Mouse (Mus musculus): ENCODE results near the gene Olfr586. TPM values are rescaled to one million over a fixed set of nuclear protein-coding genes. Genes with fewer than 3 reads are reported as not detected.

Gene Olfr586
- total RNA-seq (2014; rRNA removed) (not detected in 2 replicates), polyA plus RNA-seq (2015; fragmentation: Nextera tagmentation; extraction: Ambion mirVana) (not detected in 2 replicates)

DNA sequence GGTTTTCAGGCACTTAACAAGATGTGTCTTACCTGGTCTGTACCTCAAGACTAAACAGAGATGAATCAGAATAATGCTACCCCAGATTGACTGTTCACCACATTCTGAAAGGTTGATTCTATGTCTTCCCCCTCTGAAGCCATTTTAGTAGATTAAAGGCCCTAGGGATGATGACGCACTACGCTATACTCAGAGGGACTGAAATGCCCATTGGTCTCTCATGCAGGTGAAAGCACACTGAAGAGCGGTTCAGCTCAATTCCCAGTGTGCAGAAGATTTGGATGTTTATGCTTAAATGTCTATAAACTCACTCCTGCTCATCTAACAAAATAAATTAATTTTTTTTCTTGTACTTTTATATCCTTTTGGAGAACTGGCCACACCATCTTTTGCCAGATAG lies at the start of gene Olfr586:
Gene Olfr586, minus strand, starts transcription at position 101 of the 400 bp plus-strand sequence.
- ATAC-seq: no peak

DNA sequence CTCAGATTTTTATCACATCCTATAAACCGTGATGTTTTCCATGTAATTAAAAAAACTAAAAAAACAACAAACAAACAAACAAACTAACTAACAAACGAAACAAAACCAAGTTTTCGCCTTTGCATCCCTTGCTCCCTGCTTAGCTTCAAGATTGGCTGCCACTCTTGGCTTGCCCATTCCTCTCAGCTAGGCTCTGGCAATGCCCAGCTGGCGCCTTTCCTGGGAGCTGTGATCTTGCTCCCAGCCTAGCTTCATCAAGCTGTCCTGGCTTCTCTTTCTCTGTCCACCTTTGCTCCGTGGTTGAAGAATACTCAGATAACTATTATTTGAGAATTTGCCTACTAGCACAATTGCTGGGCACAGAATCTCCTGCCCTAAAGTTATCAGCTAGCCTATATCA lies 44.3 kb upstream of the Olfr586 start:
- H3K9me3 ChIP-seq (ENCODE audit: low read length): no peaks in the 10 kb centered on the region
- no peak overlapping the region for H3K4me3 ChIP-seq (ENCODE audit: low read depth, low read length)
- no peaks in the 10 kb centered on the region for H3K4me1 ChIP-seq (ENCODE audit: insufficient read depth)
- H3K36me3 ChIP-seq (ENCODE audit: insufficient read depth): no peaks in the 10 kb centered on the region
- DNase-seq (no peak), ATAC-seq (no peak)
- H3K27ac ChIP-seq (ENCODE audit: low read depth, low read length): no peak overlapping the region
- WGBS: 79% methylated on average over 5 of the region's 5 CpGs
- no peak overlapping the region for H3K9ac ChIP-seq
- no peaks in the 10 kb centered on the region for H3K27me3 ChIP-seq (ENCODE audit: insufficient read depth, low read length)
- H3K4me2 ChIP-seq (ENCODE audit: low read depth): no peak overlapping the region
- no peak for TF ChIP-seq CTCF (IDR thresholded peaks at IDR 0.05; ENCODE audit: low read depth)

More for the DNA sequence above, at the start of gene Olfr586:
- Histone ChIP-seq H3K27ac (ENCODE audit: low read depth, low read length) (no peak within 1 kb of the TSS), H3K36me3 (ENCODE audit: insufficient read depth) (no peaks in the 10 kb centered on the region), H3K9ac (no peak within 1 kb of the TSS), H3K4me3 (ENCODE audit: low read depth, low read length) (no peak within 1 kb of the TSS), H3K27me3 (ENCODE audit: insufficient read depth, low read length) (no peaks in the 10 kb centered on the region), H3K4me1 (ENCODE audit: insufficient read depth) (no peaks in the 10 kb centered on the region), H3K9me3 (ENCODE audit: low read length) (no peaks in the 10 kb centered on the region), H3K4me2 (ENCODE audit: low read depth) (no peak within 1 kb of the TSS)
- WGBS: 96% methylated on average over 3 of the region's 3 CpGs
- DNase-seq: no peak
- no peak for TF ChIP-seq CTCF (IDR thresholded peaks at IDR 0.05; ENCODE audit: low read depth)

DNA sequence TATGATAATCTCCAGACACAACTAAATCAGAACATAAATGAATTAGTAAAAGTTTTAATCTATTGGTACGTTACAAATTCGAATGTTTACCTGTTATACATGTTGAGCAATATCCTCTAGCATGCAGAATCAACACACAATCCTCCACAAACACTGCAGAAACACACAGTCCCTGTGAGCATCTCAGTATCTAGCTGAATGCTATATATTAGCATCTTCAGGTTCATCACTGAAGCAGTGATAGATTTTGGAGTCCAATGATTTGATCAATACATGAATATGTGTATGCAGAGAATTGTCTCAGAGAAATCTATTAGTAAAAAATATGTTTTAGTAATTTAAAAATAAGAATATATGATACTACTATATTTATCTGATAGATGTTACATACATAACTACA lies 30.8 kb upstream of the Olfr586 start, which contains the start of gene Olfr589:
Gene Olfr589, minus strand, starts transcription at position 101 of the 400 bp plus-strand sequence.
- WGBS: 67% methylated on average over 2 of the region's 2 CpGs

DNA sequence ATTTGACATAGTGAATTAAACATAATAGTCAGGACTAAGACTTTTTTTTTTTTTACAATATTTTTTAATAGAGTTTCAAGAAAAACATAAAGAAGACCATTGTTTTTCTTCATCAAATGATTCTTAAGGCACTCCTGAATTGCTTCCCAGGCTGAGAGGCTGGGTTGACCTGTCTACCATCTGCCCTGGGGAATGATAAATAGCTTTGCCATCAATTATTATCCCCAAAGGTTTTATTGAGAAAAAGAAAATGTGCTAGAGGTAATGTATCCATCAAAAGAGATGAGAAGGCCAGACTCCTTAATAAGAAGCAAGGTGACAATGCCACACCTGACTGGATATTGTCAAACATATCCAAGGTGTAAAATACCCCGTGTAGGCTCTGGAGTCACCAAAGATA lies 15.1 kb upstream of the Olfr586 start, which contains the start of gene Olfr588-ps1:
Gene Olfr588-ps1, plus strand, starts transcription at position 301 of the 400 bp plus-strand sequence.
- TF ChIP-seq CTCF (IDR thresholded peaks at IDR 0.05; ENCODE audit: low read depth): no peak
- Histone ChIP-seq H3K4me1 (ENCODE audit: insufficient read depth) (no peaks in the 10 kb centered on the region), H3K9me3 (ENCODE audit: low read length) (no peaks in the 10 kb centered on the region), H3K36me3 (ENCODE audit: insufficient read depth) (no peaks in the 10 kb centered on the region), H3K27me3 (ENCODE audit: insufficient read depth, low read length) (no peaks in the 10 kb centered on the region), H3K4me3 (ENCODE audit: low read depth, low read length) (no peak within 1 kb of the TSS), H3K27ac (ENCODE audit: low read depth, low read length) (no peak within 1 kb of the TSS), H3K4me2 (ENCODE audit: low read depth) (no peak within 1 kb of the TSS), H3K9ac (no peak within 1 kb of the TSS)
- ATAC-seq (no peak), DNase-seq (no peak)
- WGBS: 78% methylated on average over 1 of the region's 1 CpGs

More for the DNA sequence above, 30.8 kb upstream of the Olfr586 start, which contains the start of gene Olfr589:
- Histone ChIP-seq H3K27ac (ENCODE audit: low read depth, low read length) (no peak within 1 kb of the TSS), H3K4me2 (ENCODE audit: low read depth) (no peak within 1 kb of the TSS), H3K27me3 (ENCODE audit: insufficient read depth, low read length) (no peaks in the 10 kb centered on the region), H3K36me3 (ENCODE audit: insufficient read depth) (no peaks in the 10 kb centered on the region), H3K4me3 (ENCODE audit: low read depth, low read length) (no peak within 1 kb of the TSS), H3K4me1 (ENCODE audit: insufficient read depth) (no peaks in the 10 kb centered on the region), H3K9me3 (ENCODE audit: low read length) (no peaks in the 10 kb centered on the region), H3K9ac (no peak within 1 kb of the TSS)
- no peak for DNase-seq
- ATAC-seq: no peak
- no peak for TF ChIP-seq CTCF (IDR thresholded peaks at IDR 0.05; ENCODE audit: low read depth)

DNA sequence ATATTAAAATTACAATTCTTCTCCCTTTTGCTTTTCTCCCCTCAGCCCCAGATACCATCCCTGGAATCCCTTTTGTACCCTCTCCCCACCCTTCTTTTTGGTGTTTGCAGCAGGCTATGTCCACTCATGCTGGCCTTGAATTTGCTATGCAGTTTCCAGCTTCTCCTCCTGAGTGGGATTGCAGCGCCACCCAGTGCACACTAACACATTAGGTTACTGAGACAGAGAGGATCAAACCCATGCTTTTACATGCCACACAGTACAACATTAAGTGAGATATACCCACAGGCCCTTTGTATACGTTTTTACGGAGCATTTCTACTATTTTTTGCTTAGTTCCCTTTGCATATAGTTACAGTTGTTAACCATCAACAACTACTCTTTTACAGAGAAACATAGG lies 6.0 kb downstream of the Olfr586 start:
- DNase-seq (no peak), ATAC-seq (no peak)
- Histone ChIP-seq H3K4me3 (ENCODE audit: low read depth, low read length) (no peak overlapping the region), H3K4me2 (ENCODE audit: low read depth) (no peak overlapping the region), H3K4me1 (ENCODE audit: insufficient read depth) (no peaks in the 10 kb centered on the region), H3K27me3 (ENCODE audit: insufficient read depth, low read length) (no peaks in the 10 kb centered on the region), H3K27ac (ENCODE audit: low read depth, low read length) (no peak overlapping the region), H3K9me3 (ENCODE audit: low read length) (no peaks in the 10 kb centered on the region), H3K36me3 (ENCODE audit: insufficient read depth) (no peaks in the 10 kb centered on the region), H3K9ac (no peak overlapping the region)
- WGBS: 51% methylated on average over 3 of the region's 3 CpGs
- TF ChIP-seq CTCF (IDR thresholded peaks at IDR 0.05; ENCODE audit: low read depth): peak; percentile 46

DNA sequence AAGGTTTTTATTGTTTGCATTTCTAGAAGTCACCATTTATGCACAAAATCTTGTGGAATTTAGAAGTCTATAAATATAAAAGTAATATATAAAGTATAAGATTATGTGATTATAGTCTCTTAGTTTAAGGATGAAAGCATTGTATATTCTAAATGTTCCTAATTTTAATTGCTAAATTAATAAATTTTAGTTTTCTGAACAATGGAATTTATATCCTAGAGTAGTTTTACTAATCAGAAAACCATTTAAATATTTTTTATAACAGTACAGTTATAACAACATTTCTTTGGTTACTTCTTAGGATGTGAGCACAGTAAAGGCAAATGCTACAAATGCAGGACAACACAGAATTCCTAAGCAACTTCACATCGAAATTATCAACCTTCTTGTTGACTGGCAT lies 28.0 kb downstream of the Olfr586 start, which contains the start of gene Olfr585:
Gene Olfr585, plus strand, starts transcription at position 301 of the 400 bp plus-strand sequence.
- no peak for TF ChIP-seq CTCF (IDR thresholded peaks at IDR 0.05; ENCODE audit: low read depth)
- DNase-seq (no peak), ATAC-seq (no peak)
- Histone ChIP-seq H3K4me1 (ENCODE audit: insufficient read depth) (no peaks in the 10 kb centered on the region), H3K27ac (ENCODE audit: low read depth, low read length) (no peak within 1 kb of the TSS), H3K4me3 (ENCODE audit: low read depth, low read length) (no peak within 1 kb of the TSS), H3K27me3 (ENCODE audit: insufficient read depth, low read length) (no peaks in the 10 kb centered on the region), H3K36me3 (ENCODE audit: insufficient read depth) (no peaks in the 10 kb centered on the region), H3K9me3 (ENCODE audit: low read length) (no peaks in the 10 kb centered on the region), H3K4me2 (ENCODE audit: low read depth) (no peak within 1 kb of the TSS), H3K9ac (no peak within 1 kb of the TSS)
- 91% methylated on average over 1 of the region's 1 CpGs for WGBS

DNA sequence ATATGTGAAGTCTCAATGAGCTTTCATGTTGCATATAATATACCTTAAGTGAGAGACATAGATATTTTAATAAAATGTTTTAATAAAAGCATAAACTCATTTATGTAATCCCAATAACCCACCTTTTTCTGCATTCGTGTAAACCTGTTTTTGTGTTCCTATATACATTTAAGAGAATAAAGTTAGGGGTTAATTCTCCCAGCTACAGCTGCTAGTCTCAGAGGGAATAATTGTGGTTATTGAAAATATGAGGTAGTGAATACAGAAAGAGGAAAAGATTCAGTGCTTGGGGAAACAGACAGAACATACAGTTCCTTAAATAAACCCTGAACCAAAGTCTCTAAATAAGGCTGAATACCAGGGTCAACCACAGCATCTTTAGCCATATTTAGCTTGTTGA lies 43.9 kb downstream of the Olfr586 start, which contains the start of gene Olfr584:
Gene Olfr584, plus strand, starts transcription at position 301 of the 400 bp plus-strand sequence.
- 83% methylated on average over 1 of the region's 1 CpGs for WGBS
- ATAC-seq (no peak), DNase-seq (no peak)
- TF ChIP-seq CTCF (IDR thresholded peaks at IDR 0.05; ENCODE audit: low read depth): no peak
- Histone ChIP-seq H3K4me2 (ENCODE audit: low read depth) (no peak within 1 kb of the TSS), H3K9ac (no peak within 1 kb of the TSS), H3K4me3 (ENCODE audit: low read depth, low read length) (no peak within 1 kb of the TSS), H3K9me3 (ENCODE audit: low read length) (no peaks in the 10 kb centered on the region), H3K27ac (ENCODE audit: low read depth, low read length) (no peak within 1 kb of the TSS), H3K27me3 (ENCODE audit: insufficient read depth, low read length) (no peaks in the 10 kb centered on the region), H3K4me1 (ENCODE audit: insufficient read depth) (no peaks in the 10 kb centered on the region), H3K36me3 (ENCODE audit: insufficient read depth) (no peaks in the 10 kb centered on the region)

Other genes starting within 250 kb of the Olfr586 start
- not detected in 2 replicates for gene Olfr568, start 248.5 kb downstream of the Olfr586 start, total RNA-seq (2014; rRNA removed)
- gene Olfr568, start 248.5 kb downstream of the Olfr586 start, polyA plus RNA-seq (2015; fragmentation: Nextera tagmentation; extraction: Ambion mirVana): not detected in 2 replicates
- not detected in 2 replicates for gene Olfr569, start 234.8 kb downstream of the Olfr586 start, total RNA-seq (2014; rRNA removed)
- gene Olfr569, start 234.8 kb downstream of the Olfr586 start, polyA plus RNA-seq (2015; fragmentation: Nextera tagmentation; extraction: Ambion mirVana): not detected in 2 replicates
- gene Olfr570, start 231.1 kb downstream of the Olfr586 start, total RNA-seq (2014; rRNA removed): not detected in 2 replicates
- gene Olfr570, start 231.1 kb downstream of the Olfr586 start, polyA plus RNA-seq (2015; fragmentation: Nextera tagmentation; extraction: Ambion mirVana): 0.23 TPM in 1 of 2 replicates, not detected in the other
- gene Olfr571, start 208.1 kb downstream of the Olfr586 start, total RNA-seq (2014; rRNA removed): not detected in 2 replicates
- not detected in 2 replicates for gene Olfr571, start 208.1 kb downstream of the Olfr586 start, polyA plus RNA-seq (2015; fragmentation: Nextera tagmentation; extraction: Ambion mirVana)
- not detected in 2 replicates for gene Olfr572, start 201.2 kb downstream of the Olfr586 start, total RNA-seq (2014; rRNA removed)
- gene Olfr572, start 201.2 kb downstream of the Olfr586 start, polyA plus RNA-seq (2015; fragmentation: Nextera tagmentation; extraction: Ambion mirVana): not detected in 2 replicates
- gene Olfr573-ps1, start 183.1 kb downstream of the Olfr586 start, total RNA-seq (2014; rRNA removed): not detected in 2 replicates
- not detected in 2 replicates for gene Olfr573-ps1, start 183.1 kb downstream of the Olfr586 start, polyA plus RNA-seq (2015; fragmentation: Nextera tagmentation; extraction: Ambion mirVana)
- not detected in 2 replicates for gene Olfr574, start 177.2 kb downstream of the Olfr586 start, total RNA-seq (2014; rRNA removed)
- not detected in 2 replicates for gene Olfr574, start 177.2 kb downstream of the Olfr586 start, polyA plus RNA-seq (2015; fragmentation: Nextera tagmentation; extraction: Ambion mirVana)
- gene Olfr575, start 166.9 kb downstream of the Olfr586 start, total RNA-seq (2014; rRNA removed): not detected in 2 replicates
- not detected in 2 replicates for gene Olfr575, start 166.9 kb downstream of the Olfr586 start, polyA plus RNA-seq (2015; fragmentation: Nextera tagmentation; extraction: Ambion mirVana)
- gene Olfr576, start 163.0 kb downstream of the Olfr586 start, total RNA-seq (2014; rRNA removed): not detected in 2 replicates
- gene Olfr576, start 163.0 kb downstream of the Olfr586 start, polyA plus RNA-seq (2015; fragmentation: Nextera tagmentation; extraction: Ambion mirVana): not detected in 2 replicates
- not detected in 2 replicates for gene Olfr577, start 149.7 kb downstream of the Olfr586 start, total RNA-seq (2014; rRNA removed)
- gene Olfr577, start 149.7 kb downstream of the Olfr586 start, polyA plus RNA-seq (2015; fragmentation: Nextera tagmentation; extraction: Ambion mirVana): not detected in 2 replicates
- gene Olfr578, start 136.3 kb downstream of the Olfr586 start, total RNA-seq (2014; rRNA removed): not detected in 2 replicates
- not detected in 2 replicates for gene Olfr578, start 136.3 kb downstream of the Olfr586 start, polyA plus RNA-seq (2015; fragmentation: Nextera tagmentation; extraction: Ambion mirVana)
- not detected in 2 replicates for gene Olfr582, start 87.6 kb downstream of the Olfr586 start, total RNA-seq (2014; rRNA removed)
- not detected in 2 replicates for gene Olfr582, start 87.6 kb downstream of the Olfr586 start, polyA plus RNA-seq (2015; fragmentation: Nextera tagmentation; extraction: Ambion mirVana)
- not detected in 2 replicates for gene Olfr583, start 74.3 kb downstream of the Olfr586 start, total RNA-seq (2014; rRNA removed)
- gene Olfr583, start 74.3 kb downstream of the Olfr586 start, polyA plus RNA-seq (2015; fragmentation: Nextera tagmentation; extraction: Ambion mirVana): not detected in 2 replicates
- not detected in 2 replicates for gene Olfr584, start 43.8 kb downstream of the Olfr586 start, total RNA-seq (2014; rRNA removed)
- gene Olfr584, start 43.8 kb downstream of the Olfr586 start, polyA plus RNA-seq (2015; fragmentation: Nextera tagmentation; extraction: Ambion mirVana): not detected in 2 replicates
- not detected in 2 replicates for gene Olfr585, start 27.9 kb downstream of the Olfr586 start, total RNA-seq (2014; rRNA removed)
- gene Olfr585, start 27.9 kb downstream of the Olfr586 start, polyA plus RNA-seq (2015; fragmentation: Nextera tagmentation; extraction: Ambion mirVana): not detected in 2 replicates
- gene Olfr588-ps1, start 15.2 kb upstream of the Olfr586 start, total RNA-seq (2014; rRNA removed): not detected in 2 replicates
- gene Olfr588-ps1, start 15.2 kb upstream of the Olfr586 start, polyA plus RNA-seq (2015; fragmentation: Nextera tagmentation; extraction: Ambion mirVana): not detected in 2 replicates
- gene Olfr589, start 30.7 kb upstream of the Olfr586 start, total RNA-seq (2014; rRNA removed): not detected in 2 replicates
- gene Olfr589, start 30.7 kb upstream of the Olfr586 start, polyA plus RNA-seq (2015; fragmentation: Nextera tagmentation; extraction: Ambion mirVana): not detected in 2 replicates
- gene Olfr591, start 52.7 kb upstream of the Olfr586 start, total RNA-seq (2014; rRNA removed): not detected in 2 replicates
- gene Olfr591, start 52.7 kb upstream of the Olfr586 start, polyA plus RNA-seq (2015; fragmentation: Nextera tagmentation; extraction: Ambion mirVana): not detected in 2 replicates
- gene Olfr592, start 59.2 kb upstream of the Olfr586 start, total RNA-seq (2014; rRNA removed): not detected in 2 replicates
- not detected in 2 replicates for gene Olfr592, start 59.2 kb upstream of the Olfr586 start, polyA plus RNA-seq (2015; fragmentation: Nextera tagmentation; extraction: Ambion mirVana)
- gene Olfr593, start 86.2 kb upstream of the Olfr586 start, total RNA-seq (2014; rRNA removed): not detected in 2 replicates
- gene Olfr593, start 86.2 kb upstream of the Olfr586 start, polyA plus RNA-seq (2015; fragmentation: Nextera tagmentation; extraction: Ambion mirVana): not detected in 2 replicates
- not detected in 2 replicates for gene Olfr594, start 91.4 kb upstream of the Olfr586 start, total RNA-seq (2014; rRNA removed)
- gene Olfr594, start 91.4 kb upstream of the Olfr586 start, polyA plus RNA-seq (2015; fragmentation: Nextera tagmentation; extraction: Ambion mirVana): not detected in 2 replicates
- gene Usp17ld, start 126.9 kb upstream of the Olfr586 start, total RNA-seq (2014; rRNA removed): not detected in 2 replicates
- not detected in 2 replicates for gene Usp17ld, start 126.9 kb upstream of the Olfr586 start, polyA plus RNA-seq (2015; fragmentation: Nextera tagmentation; extraction: Ambion mirVana)
- gene Olfr596, start 180.0 kb upstream of the Olfr586 start, total RNA-seq (2014; rRNA removed): not detected in 2 replicates
- not detected in 2 replicates for gene Olfr596, start 180.0 kb upstream of the Olfr586 start, polyA plus RNA-seq (2015; fragmentation: Nextera tagmentation; extraction: Ambion mirVana)
- gene Olfr597, start 190.7 kb upstream of the Olfr586 start, total RNA-seq (2014; rRNA removed): 0.24 TPM in 1 of 2 replicates, not detected in the other
- gene Olfr597, start 190.7 kb upstream of the Olfr586 start, polyA plus RNA-seq (2015; fragmentation: Nextera tagmentation; extraction: Ambion mirVana): not detected in 2 replicates
- gene Olfr598, start 197.9 kb upstream of the Olfr586 start, total RNA-seq (2014; rRNA removed): not detected in 2 replicates
- not detected in 2 replicates for gene Olfr598, start 197.9 kb upstream of the Olfr586 start, polyA plus RNA-seq (2015; fragmentation: Nextera tagmentation; extraction: Ambion mirVana)
- not detected in 2 replicates for gene Olfr599, start 210.3 kb upstream of the Olfr586 start, total RNA-seq (2014; rRNA removed)
- not detected in 2 replicates for gene Olfr599, start 210.3 kb upstream of the Olfr586 start, polyA plus RNA-seq (2015; fragmentation: Nextera tagmentation; extraction: Ambion mirVana)
- not detected in 2 replicates for gene Olfr600, start 224.0 kb upstream of the Olfr586 start, total RNA-seq (2014; rRNA removed)
- gene Olfr600, start 224.0 kb upstream of the Olfr586 start, polyA plus RNA-seq (2015; fragmentation: Nextera tagmentation; extraction: Ambion mirVana): not detected in 2 replicates
- gene Olfr601, start 237.0 kb upstream of the Olfr586 start, total RNA-seq (2014; rRNA removed): not detected in 2 replicates
- gene Olfr601, start 237.0 kb upstream of the Olfr586 start, polyA plus RNA-seq (2015; fragmentation: Nextera tagmentation; extraction: Ambion mirVana): not detected in 2 replicates

All from forebrain, postnatal 0 days (tissue).